Mouse (Mus musculus) monocyte, adult 5-6 weeks (primary cell): ENCODE results near the gene Tcte2. TPM values are rescaled to one million over a fixed set of nuclear protein-coding genes. Genes with fewer than 3 reads are reported as not detected.
"Not testable (repeated sequence)": the region's sequence is repeated elsewhere in the genome, so short reads cannot be mapped to it uniquely, and the experiment has no call there.

Experiments used
- ATAC-seq: fragments of 153-309, 156-312 bp; replicated peaks from 2 replicates; pipeline ENCODE4 v1.8.0; 2017; ENCODE audit warnings: mild to moderate bottlenecking; ENCODE audit not compliant: low TSS enrichment, insufficient number of reproducible peaks, severe bottlenecking, poor library complexity, low FRiP score
- total RNA-seq: library from RNA; stranded (forward); fragments of 200-1000, 200-491, 200-594 nt; gene quantifications from 3 replicates; pipeline ENCODE4 v1.2.3, GENCODE M21; 2017

Tcte2 gene
- total RNA-seq, 1 experiment from 2014 or later: not detected

DNA sequence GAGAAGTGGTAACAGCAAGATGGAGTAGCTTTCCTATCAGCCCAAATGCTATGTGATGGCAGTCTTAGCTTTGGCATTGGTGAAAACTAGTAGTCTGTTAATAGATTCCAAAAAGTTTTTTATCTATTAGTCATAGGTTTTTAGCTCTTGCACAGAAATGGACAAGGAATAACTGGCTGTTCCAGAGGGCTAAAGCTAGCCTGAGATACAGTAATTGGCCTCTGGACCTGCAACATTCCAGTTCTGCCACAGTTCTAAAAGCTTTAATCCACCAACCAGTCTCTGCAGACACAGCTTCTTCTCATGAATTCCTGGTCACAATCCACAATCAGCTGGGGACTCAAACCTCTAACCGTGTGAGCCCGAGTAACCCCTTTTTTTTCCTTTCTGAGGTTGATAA, 64.0 kb downstream of the Tcte2 start:
- ATAC-seq: no peak

DNA sequence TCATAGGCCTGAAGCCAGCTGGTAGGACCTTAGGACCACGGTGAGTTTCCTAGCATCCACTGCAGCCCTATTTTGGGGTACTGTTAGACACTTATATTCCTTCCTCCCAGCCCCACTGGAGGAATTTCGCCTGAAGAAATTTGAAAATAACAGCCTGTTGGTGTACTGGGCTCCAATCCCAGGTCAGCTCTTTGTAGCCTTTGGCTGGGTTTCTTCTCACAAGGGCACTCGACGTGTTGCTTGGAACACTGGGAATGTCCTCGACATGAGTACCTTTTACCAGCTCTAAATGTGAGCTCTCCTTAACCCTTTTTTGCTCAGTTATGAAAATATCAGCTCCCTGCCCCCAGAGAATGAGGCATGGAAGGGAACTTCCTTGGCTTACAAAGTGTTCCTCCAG, 65.7 kb downstream of the Tcte2 start:
- no peak for ATAC-seq

DNA sequence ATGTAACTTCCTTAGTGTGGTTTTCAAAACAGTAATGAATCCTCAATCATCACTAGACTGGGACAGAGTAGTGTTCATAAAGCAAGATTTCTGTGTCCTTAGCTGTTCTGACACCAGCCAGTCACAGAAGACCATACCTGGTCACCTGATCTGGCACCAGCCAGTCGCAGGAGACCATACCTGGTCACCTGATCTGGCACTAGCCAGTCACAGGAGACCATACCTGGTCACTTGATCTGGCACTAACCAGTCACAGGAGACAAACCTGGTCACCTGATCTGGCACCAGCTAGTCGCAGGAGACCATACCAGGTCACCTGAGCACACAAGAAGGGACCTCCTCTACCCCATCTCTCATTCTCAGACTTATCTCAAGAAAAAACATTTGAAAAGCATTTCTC, 66.4 kb downstream of the Tcte2 start:
- no peak for ATAC-seq

DNA sequence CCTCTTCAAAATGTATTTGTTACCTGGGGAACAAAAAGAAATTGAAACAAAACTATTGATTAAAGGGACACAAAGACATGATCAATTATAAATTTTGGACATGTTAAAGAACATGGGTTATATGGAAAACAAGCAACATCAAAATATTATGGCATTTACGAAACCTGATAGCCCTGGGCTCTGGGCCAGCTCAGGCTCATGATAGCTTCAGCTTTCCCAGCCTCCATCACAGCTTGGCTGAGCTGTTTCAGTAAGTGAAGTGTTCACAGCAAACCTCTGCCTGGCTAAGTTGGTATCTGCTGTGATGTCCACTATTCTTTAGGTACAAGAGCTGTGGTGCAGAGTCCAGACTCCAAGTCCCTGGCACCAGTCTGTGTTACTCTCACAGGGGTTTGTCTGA, 67.4 kb downstream of the Tcte2 start:
- ATAC-seq: no peak

DNA sequence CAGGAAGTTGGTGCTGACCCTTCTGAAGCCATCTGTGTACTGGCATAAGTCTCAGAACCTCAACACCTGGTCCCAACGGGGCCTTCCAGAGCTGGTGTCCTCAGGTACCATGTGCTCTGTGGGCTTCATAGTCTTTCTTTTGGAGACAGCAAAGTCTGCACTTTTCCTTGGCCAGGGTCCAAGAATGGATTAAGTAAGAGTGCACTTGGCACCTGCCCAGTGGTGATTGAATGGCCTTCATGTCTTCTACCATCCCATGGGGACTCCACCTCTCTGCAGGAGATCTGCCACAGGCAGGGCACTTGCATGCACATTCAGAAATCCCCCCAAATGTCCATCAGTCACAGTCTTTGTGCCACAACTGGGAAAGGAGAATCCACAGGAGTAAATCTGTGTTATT, 74.0 kb downstream of the Tcte2 start:
- ATAC-seq: no peak

DNA sequence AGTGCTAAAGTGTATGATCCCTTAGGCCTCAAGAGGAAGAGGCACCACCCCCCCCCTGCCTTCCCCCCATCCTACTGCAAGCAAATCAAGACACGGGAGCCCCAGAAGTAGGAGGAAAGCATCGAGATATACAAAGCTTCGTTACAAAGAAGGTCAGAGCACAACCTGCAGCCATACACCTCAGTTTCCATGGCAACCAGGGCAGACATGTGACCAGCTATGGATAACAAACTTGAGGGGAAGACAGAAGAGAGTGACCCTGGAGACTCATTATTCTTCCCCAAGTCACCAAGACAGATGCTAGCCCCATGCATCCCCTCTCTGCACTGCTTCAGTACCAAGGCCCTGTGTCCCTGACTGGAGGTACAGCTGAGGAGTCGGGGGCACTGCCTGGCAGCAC, 74.5 kb downstream of the Tcte2 start:
- ATAC-seq: no peak

DNA sequence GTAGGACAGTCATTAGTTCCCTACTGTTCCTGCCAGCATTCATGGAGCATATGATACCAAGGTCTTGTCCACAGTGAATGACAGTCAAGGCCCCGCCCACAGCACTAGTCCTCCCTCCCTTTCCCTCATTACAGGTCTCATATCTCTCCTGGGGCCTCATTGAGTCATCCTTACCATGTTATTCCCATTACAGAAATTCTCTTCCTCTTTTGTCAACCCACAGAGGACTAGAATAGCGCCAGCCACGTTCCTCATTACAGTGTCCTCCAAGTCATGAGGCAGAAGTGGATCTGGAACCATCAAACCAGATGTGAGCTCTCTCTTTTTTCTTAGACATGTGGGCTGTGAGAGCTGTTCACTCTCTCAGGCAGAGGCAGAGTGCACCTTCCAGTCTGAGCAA, 76.0 kb downstream of the Tcte2 start:
- ATAC-seq: peak; percentile 64

DNA sequence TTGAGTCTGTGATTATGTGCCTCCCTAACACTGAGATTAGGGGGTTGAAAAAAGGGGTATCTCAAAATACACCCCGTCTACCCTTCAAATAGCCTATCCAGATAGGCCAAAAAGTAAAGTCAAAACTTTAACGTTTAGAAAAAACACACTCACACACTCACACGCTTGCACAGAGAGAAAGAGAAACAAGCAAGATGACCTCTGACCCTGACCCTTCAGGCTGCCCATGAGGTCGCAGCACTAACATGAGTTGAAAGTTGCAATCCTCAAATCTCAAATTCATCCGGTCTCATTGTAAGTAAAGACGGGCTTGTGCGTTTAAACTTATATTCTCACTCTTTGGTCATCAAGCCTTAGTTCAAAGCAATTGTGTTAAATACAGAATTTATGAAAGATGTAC, 77.4 kb downstream of the Tcte2 start:
- ATAC-seq: no peak

DNA sequence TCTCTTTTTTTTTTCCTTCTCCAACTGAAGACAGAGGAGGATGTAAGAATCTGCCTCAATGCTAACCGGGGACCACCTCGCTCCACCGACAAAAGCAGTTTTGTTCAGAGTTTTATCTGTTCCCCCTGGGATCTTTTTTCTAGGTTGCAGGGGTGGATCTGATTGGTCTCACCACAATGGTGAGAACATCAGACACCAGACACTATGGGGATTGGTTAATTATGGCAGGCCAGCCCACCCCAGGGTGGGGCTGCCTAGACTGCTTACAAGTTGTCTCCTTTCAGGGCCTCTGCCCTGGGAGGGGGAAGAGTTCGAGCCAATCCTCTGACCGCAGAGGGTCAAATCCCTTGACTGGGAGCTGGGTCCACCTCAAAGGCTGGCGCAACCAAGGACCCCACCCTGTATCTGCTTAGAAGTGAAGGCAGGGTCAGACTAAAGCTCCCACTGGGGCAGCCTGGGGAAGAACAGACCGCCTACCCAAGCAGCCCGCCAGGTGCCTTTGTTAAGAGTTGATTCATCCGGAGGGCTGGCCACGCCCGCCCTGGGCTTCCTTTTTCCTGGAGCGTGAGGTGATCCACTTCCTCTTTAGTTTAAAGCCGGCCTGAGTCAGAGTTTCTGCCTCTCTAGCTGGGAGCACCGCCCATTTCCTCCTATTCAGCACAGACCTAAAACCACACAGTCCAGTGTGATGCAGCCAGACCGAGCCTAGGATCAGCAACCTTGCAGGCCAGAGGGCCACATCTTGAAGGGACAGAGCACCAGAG, 78.0 kb downstream of the Tcte2 start:
- peak; percentile 80 for ATAC-seq

DNA sequence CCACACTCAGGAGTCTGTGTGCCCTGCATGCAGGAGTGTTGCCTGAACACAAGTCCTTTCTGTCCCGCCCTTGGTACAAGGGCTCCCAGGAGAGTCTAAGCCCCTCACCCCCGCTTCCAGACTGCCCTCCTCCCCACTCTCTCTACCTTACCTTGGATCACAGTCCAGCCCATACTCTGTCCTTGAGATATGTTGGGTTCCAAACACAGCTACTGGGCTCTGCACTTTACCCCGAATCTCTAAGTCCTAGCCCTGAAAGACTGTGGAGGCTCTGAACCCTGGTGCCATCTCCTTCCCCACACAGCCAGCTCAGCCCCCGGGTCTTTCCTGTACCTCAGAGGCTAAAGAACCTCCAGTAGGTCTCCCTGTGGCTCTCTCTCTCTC, 78.6 kb downstream of the Tcte2 start:
- 0 out of 2 replicates have a peak, but pooled peaks have one; percentile 1 for ATAC-seq

DNA sequence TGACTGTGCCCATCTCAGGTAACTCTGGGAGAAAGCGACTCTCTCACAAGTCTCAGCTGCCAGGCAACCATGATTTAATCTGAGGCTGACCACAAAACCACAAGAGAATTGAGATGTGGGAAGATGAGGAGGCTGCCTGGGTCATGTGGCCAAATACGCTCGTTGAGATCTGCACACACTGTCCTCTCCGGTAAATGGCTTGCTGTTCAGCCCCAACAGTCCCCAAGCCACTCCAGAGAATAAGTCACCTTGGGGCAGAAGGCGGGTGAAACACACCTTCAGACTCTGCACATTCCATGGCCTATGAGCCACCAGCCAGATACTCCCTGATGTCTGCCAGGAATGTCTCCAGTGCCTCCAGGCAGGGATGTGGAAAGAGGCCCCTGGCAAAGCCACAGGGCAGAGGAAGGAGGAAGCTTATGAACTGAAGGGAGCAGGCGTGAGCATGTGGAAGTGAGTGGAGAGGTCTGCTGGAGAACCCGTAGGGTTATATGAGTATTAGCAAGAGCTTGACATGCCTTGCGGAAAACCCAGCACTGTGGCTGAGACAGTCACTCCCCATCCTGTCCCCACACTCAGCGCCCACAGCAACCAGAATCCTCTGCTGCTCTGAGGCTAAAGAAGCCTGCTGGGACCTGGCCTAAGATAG, 79.1 kb downstream of the Tcte2 start:
- ATAC-seq: 0 out of 2 replicates have a peak, but pooled peaks have one; percentile 3

DNA sequence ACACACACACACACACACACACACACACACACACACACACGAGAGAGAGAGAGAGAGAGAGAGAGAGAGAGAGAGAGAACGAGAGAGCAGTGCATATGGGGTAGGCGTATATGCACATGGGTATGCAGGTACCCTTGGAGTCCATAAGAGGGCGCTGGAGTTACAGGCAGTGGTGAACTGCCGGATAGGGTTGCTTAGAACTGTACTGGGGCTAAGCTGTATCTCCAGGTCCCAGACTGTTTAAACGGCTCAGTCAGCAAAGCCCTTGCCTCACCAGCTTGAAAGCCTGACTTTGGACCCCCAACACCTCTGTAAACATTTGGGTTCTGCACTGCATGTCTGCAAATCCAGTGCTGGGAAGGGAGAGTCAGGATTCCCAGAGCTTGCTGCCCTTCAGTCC, 79.9 kb downstream of the Tcte2 start:
- ATAC-seq: no peak

DNA sequence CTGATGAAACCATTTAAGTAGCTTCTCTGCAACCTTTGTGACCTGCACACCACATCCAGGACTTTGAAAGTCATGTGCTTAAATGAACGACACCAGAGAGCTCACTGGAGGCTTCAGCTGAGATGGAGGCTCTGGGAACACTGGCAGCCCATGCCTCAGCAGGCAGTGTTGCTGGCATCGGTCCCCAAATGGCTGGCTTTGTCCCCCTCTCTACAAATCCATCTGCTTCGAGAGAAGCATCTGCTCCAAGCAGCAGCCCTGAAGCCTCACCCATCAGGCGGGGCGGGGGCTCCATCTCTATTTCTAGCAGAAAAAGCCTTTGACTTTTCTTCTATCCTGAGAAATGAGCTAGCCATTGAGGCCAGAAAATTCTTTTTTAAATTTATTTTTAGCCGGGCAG, 80.5 kb downstream of the Tcte2 start:
- ATAC-seq: no peak

DNA sequence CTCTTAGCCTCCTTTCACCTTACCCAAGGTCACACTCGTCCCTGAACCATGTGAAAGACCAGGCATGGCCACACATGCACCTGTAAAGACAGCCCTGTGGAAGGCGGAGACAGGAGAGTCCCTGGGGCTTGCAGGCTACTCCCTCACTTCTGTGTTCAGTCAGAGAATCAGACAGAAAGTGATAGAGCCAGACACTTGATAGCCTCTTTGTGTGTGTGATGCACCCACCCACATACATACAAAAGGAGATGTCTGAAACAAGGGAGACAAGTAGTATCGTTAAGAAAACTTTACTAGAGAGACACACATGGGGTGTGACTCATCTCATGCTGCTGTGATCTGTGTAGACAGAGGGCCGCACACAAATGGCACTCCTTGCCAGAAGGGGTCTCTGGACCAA, 81.3 kb downstream of the Tcte2 start:
- no peak for ATAC-seq

DNA sequence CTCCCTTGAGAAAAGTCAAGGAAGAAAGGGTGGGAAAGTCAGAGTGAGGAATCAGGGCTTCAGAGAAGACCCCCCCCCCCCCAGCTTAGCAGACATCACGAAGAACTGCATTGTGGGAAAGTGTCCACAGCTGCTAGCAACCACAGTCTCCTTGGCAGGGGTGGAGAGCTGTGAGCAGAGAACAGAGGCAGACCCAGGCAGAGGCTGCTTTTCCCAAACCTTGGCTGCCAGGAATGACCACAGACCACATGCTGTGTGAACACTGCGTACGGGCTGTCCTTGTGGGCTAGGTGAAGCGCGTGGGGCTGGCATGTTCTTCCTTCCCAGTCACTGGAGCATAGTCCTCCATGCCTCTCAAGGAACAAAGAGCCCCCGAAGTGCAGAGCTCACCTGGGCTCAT, 81.9 kb downstream of the Tcte2 start:
- no peak for ATAC-seq

DNA sequence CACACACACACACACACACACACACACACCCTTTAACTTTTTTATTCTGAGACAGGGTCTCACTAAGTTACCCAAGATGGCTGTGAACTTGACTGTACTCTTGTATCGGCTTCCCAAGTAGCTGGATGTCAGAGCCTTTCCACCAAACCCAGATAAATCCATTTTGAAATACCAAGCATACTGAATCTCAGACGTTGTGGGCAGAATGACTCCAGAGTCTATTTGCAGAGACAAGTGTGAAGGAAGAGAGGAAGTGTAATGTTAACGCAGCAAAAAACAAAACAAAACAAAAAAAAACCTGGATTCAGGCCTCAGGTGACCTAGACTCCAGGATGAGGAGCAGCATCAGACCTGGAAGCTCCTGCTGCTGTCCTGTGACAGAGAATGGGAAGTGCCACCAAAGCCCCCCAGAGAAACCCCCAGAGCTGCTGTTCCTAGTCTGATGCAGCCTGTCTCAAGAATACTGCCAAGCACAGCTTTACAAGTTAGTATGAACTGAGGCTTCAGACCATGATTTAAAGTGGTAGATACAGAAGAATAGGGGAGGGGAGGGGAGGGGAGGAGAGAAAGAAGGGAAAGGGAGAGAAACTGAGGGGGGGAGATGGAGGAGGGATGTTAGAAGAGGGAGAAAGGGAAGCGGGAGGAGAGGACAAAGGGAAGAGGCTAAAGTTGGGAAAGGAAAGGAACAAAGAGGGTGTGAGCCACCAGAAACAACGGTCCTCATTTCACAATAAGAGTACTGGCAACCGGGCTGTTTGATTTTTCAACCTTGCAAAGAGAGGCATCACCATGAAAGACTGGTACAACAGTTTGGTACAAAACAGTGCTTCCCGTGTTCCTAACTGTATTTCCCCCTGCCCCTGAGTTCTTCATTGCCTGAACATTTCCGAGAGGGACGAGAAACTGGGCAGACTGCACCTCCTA, 84.1 kb downstream of the Tcte2 start:
- no peak for ATAC-seq

DNA sequence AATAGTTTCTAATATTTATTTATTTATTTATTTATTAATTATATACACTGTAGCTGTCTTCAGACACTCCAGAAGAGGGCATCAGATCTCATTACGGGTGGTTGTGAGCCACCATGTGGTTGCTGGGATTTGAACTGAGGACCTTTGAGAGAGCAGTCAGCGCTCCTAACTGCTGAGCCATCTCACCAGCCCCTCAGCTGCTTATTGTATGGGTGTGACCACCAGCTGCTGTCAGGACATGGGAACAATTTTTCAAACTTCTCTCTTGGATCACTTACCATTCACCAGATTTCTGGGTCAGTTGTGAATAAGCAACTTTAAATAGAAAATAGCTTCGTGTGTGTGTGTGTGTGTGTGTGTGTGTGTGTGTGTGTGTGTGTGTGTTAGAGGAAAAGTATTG, 85.5 kb downstream of the Tcte2 start:
- not testable (repeated sequence) for ATAC-seq

DNA sequence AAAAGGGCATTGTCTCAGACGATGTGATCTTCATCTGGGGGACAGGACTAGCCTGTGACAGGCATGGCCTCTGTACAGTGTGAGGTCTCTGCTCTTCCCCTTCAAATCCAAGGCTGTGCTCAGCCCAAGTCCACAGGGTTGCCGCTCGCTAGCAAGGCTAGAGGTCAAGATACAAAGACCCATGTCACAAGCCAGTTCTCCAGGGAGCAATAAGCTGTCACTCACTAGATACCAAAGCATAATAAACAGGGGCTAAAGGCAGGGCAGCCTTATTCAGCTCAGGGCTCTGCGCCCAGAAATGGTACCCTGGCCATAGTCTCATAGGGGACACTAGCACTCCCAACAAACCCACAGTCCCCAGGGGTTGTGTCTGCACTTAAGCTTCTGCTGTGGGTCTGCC, 86.0 kb downstream of the Tcte2 start:
- no peak for ATAC-seq

DNA sequence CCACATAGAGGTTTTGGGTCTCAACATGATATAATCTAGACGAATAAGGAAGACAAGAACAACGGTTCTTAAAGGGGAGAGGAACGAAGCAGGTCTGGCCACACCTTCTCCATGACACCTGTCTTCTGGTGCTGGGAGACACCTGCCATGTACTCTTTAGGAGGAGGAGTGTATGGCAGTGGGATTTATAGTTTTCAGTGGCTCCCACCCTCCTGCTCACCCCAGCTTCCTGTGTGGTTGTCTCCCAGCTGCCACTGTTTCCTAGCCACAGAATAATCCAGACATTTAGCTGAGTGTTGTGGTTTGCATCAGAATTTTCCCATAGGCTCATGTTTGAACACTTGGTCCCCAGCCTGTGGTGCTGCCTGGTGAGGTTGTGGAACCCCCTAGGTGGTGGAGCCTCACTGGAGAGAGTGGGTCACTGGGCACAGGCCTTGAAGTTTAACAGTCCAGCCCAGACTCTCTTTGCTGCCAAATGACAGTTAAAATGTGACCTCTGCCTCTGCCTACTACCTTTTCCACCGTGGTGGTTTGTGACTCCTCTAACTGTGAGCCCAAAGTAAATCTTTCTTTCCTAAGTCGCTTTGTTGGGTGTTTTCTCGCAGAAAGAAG, 86.8 kb downstream of the Tcte2 start:
- ATAC-seq: no peak
